Mouse (Mus musculus): ENCODE data around the gene D630045J12Rik. TPM values are rescaled to one million over a fixed set of nuclear protein-coding genes. Genes with fewer than 3 reads are reported as not detected.

The D630045J12Rik gene
- polyA plus RNA-seq, 1 experiment from 2014 or later: 0.28 TPM

DNA sequence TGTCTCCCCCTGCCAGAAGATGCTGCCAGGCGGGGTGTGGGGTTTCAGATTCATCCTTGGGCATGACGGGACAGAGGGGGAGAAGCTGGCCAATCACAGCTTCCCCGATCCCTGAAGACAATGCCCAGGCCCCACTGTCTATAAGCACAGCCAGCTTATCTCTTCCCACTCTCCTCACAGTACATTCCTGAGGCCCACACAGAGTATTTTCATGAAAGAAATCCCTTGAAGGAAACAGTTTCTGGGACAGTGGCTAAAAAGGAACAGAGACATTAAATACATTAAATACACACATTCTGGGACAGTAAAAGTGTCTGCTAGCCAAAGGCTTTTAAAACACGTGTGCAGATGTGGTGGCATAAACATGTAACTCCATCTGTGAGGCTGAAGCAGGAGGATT lies 173.4 kb downstream of the D630045J12Rik start:
- ATAC-seq (ENCODE audit: low read depth) (no peak), DNase-seq (no peak)
- H3K4me1 ChIP-seq (replicated peaks): no peaks in the 10 kb centered on the region

DNA sequence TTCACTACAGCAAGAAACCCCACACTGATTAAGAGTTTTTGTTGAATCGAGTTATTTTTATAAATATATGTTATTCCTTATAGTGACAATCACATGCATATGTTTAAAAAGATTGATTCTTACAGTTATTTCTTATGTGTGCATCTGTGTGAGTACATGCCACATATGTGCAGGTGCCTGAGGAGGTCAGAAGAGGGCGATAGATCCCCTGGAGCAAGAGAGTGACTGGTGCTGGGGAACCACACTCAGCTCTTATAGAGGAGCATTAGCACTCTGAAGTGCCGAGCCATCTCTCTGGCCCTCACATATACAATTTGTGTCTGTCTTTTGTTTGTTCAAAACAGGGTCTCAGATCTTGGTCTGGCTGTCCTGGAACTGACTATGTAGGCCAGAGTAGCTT lies 180.2 kb downstream of the D630045J12Rik start:
- Histone ChIP-seq H3K4me2 (no peak overlapping the region), H3K27me3 (no peaks in the 10 kb centered on the region), H3K4me1 (replicated peaks) (peaks cover 27% of the 10 kb centered on the region), H3K36me3 (no peaks in the 10 kb centered on the region), H3K9me3 (replicated peaks) (no peaks in the 10 kb centered on the region), H3K9ac (no peak overlapping the region), H3K27ac (no peak overlapping the region), H3K4me3 (replicated peaks) (no peak overlapping the region)
- WGBS (ENCODE audit: insufficient replicate concordance): 71% methylated on average over 3 of the region's 3 CpGs
- ATAC-seq (ENCODE audit: low read depth): no peak
- DNase-seq: no peak

More for the DNA sequence above, 173.4 kb downstream of the D630045J12Rik start:
- H3K36me3 ChIP-seq: no peaks in the 10 kb centered on the region
- H3K9me3 ChIP-seq (replicated peaks): no peaks in the 10 kb centered on the region
- H3K9ac ChIP-seq: no peak overlapping the region
- H3K4me3 ChIP-seq (replicated peaks): no peak overlapping the region
- no peak overlapping the region for H3K27ac ChIP-seq
- WGBS (ENCODE audit: insufficient replicate concordance): 51% methylated on average over 4 of the region's 4 CpGs
- H3K27me3 ChIP-seq: no peaks in the 10 kb centered on the region
- H3K4me2 ChIP-seq: no peak overlapping the region

Other genes starting within 250 kb of the D630045J12Rik start
- not detected in 2 replicates for gene Svopl, start 207.0 kb downstream of the D630045J12Rik start, polyA plus RNA-seq (2015; fragmentation: Nextera tagmentation; extraction: Ambion mirVana)
- gene Tmem213, start 144.8 kb downstream of the D630045J12Rik start, polyA plus RNA-seq (2015; fragmentation: Nextera tagmentation; extraction: Ambion mirVana): not detected in 2 replicates
- gene Atp6v0a4, start 129.4 kb downstream of the D630045J12Rik start, polyA plus RNA-seq (2015; fragmentation: Nextera tagmentation; extraction: Ambion mirVana): 0.12 and 0.16 TPM in 2 replicates
- 1.6 and 2.1 TPM in 2 replicates for gene Zc3hav1l, start 45.2 kb upstream of the D630045J12Rik start, polyA plus RNA-seq (2015; fragmentation: Nextera tagmentation; extraction: Ambion mirVana)
- gene Zc3hav1, start 100.6 kb upstream of the D630045J12Rik start, polyA plus RNA-seq (2015; fragmentation: Nextera tagmentation; extraction: Ambion mirVana): 24.6 and 25.8 TPM in 2 replicates
- gene Ttc26, start 127.5 kb upstream of the D630045J12Rik start, polyA plus RNA-seq (2015; fragmentation: Nextera tagmentation; extraction: Ambion mirVana): 0.70 and 0.74 TPM in 2 replicates
- 4.4 and 4.9 TPM in 2 replicates for gene Ubn2, start 179.9 kb upstream of the D630045J12Rik start, polyA plus RNA-seq (2015; fragmentation: Nextera tagmentation; extraction: Ambion mirVana)

All from liver, embryonic 13.5 days (tissue).